Mouse (Mus musculus): ENCODE results near the gene Ccdc170. TPM values are rescaled to one million over a fixed set of nuclear protein-coding genes. Genes with fewer than 3 reads are reported as not detected.

The Ccdc170 gene
- polyA plus RNA-seq, 1 experiment from 2014 or later = not detected

GRCm38 (mm10) chr10:4475431-4475830 is 6.9 kb upstream of the Ccdc170 start:
- Histone ChIP-seq H3K27ac (ENCODE audit: low read depth, low read length) (no peak overlapping the region), H3K4me2 (ENCODE audit: low read depth, low read length, severe bottlenecking) (no peak overlapping the region), H3K4me3 (ENCODE audit: low read depth, low read length) (no peak overlapping the region), H3K4me1 (replicated peaks; ENCODE audit: control insufficient read depth, insufficient read depth, low read length) (no peaks in the 10 kb centered on the region), H3K27me3 (ENCODE audit: control insufficient read depth, insufficient read depth, low read length) (no peaks in the 10 kb centered on the region), H3K9ac (ENCODE audit: low read length) (no peak overlapping the region), H3K36me3 (ENCODE audit: control insufficient read depth, insufficient read depth, low read length) (no peaks in the 10 kb centered on the region), H3K9me3 (ENCODE audit: control insufficient read depth, low read length) (no peaks in the 10 kb centered on the region)
- no peak for ATAC-seq (replicated peaks; ENCODE audit: low FRiP score)
- 95% methylated on average over 3 of the region's 3 CpGs for WGBS
- DNase-seq (ENCODE audit: low spot score) = no peak

- 93% methylated on average over 5 of the region's 5 CpGs for WGBS
- no peaks in the 10 kb centered on the region for H3K4me1 ChIP-seq (replicated peaks; ENCODE audit: control insufficient read depth, insufficient read depth, low read length)
- H3K9ac ChIP-seq (ENCODE audit: low read length) = no peak overlapping the region
- no peak overlapping the region for H3K4me3 ChIP-seq (ENCODE audit: low read depth, low read length)
- ATAC-seq (replicated peaks; ENCODE audit: low FRiP score) (no peak), DNase-seq (ENCODE audit: low spot score) (no peak)
- no peaks in the 10 kb centered on the region for H3K27me3 ChIP-seq (ENCODE audit: control insufficient read depth, insufficient read depth, low read length)
- no peaks in the 10 kb centered on the region for H3K36me3 ChIP-seq (ENCODE audit: control insufficient read depth, insufficient read depth, low read length)
- H3K9me3 ChIP-seq (ENCODE audit: control insufficient read depth, low read length) = no peaks in the 10 kb centered on the region
- no peak overlapping the region for H3K27ac ChIP-seq (ENCODE audit: low read depth, low read length)
- no peak overlapping the region for H3K4me2 ChIP-seq (ENCODE audit: low read depth, low read length, severe bottlenecking)
These were observed 5.7 kb upstream of the Ccdc170 start for GRCm38 (mm10) chr10:4476604-4477003.

- no peaks in the 10 kb centered on the region for H3K36me3 ChIP-seq (ENCODE audit: control insufficient read depth, insufficient read depth, low read length)
- 84% methylated on average over 3 of the region's 3 CpGs for WGBS
- no peak overlapping the region for H3K4me3 ChIP-seq (ENCODE audit: low read depth, low read length)
- no peak for DNase-seq (ENCODE audit: low spot score)
- no peak overlapping the region for H3K9ac ChIP-seq (ENCODE audit: low read length)
- H3K4me2 ChIP-seq (ENCODE audit: low read depth, low read length, severe bottlenecking) = no peak overlapping the region
- H3K4me1 ChIP-seq (replicated peaks; ENCODE audit: control insufficient read depth, insufficient read depth, low read length) = no peaks in the 10 kb centered on the region
- H3K27ac ChIP-seq (ENCODE audit: low read depth, low read length) = no peak overlapping the region
- no peaks in the 10 kb centered on the region for H3K27me3 ChIP-seq (ENCODE audit: control insufficient read depth, insufficient read depth, low read length)
- no peak for ATAC-seq (replicated peaks; ENCODE audit: low FRiP score)
- no peaks in the 10 kb centered on the region for H3K9me3 ChIP-seq (ENCODE audit: control insufficient read depth, low read length)
These were observed 1.4 kb upstream of the Ccdc170 start for GRCm38 (mm10) chr10:4480929-4481328.

GRCm38 (mm10) chr10:4481695-4482094 is 607 bp upstream of the Ccdc170 start:
- WGBS = 84% methylated on average over 8 of the region's 8 CpGs
- no peak for ATAC-seq (replicated peaks; ENCODE audit: low FRiP score)
- no peak overlapping the region for H3K4me2 ChIP-seq (ENCODE audit: low read depth, low read length, severe bottlenecking)

GRCm38 (mm10) chr10:4483848-4484247 is 1.5 kb downstream of the Ccdc170 start:
- Histone ChIP-seq H3K9ac (ENCODE audit: low read length) (no peak overlapping the region), H3K4me3 (ENCODE audit: low read depth, low read length) (no peak overlapping the region), H3K27ac (ENCODE audit: low read depth, low read length) (no peak overlapping the region), H3K4me2 (ENCODE audit: low read depth, low read length, severe bottlenecking) (no peak overlapping the region), H3K4me1 (replicated peaks; ENCODE audit: control insufficient read depth, insufficient read depth, low read length) (no peaks in the 10 kb centered on the region), H3K27me3 (ENCODE audit: control insufficient read depth, insufficient read depth, low read length) (no peaks in the 10 kb centered on the region), H3K36me3 (ENCODE audit: control insufficient read depth, insufficient read depth, low read length) (no peaks in the 10 kb centered on the region), H3K9me3 (ENCODE audit: control insufficient read depth, low read length) (no peaks in the 10 kb centered on the region)
- DNase-seq (ENCODE audit: low spot score) = no peak
- 55% methylated on average over 1 of the region's 1 CpGs for WGBS
- no peak for ATAC-seq (replicated peaks; ENCODE audit: low FRiP score)

More at GRCm38 (mm10) chr10:4481695-4482094, 607 bp upstream of the Ccdc170 start:
- no peaks in the 10 kb centered on the region for H3K4me1 ChIP-seq (replicated peaks; ENCODE audit: control insufficient read depth, insufficient read depth, low read length)
- H3K27me3 ChIP-seq (ENCODE audit: control insufficient read depth, insufficient read depth, low read length) = no peaks in the 10 kb centered on the region
- no peak for DNase-seq (ENCODE audit: low spot score)
- no peaks in the 10 kb centered on the region for H3K36me3 ChIP-seq (ENCODE audit: control insufficient read depth, insufficient read depth, low read length)
- no peak overlapping the region for H3K4me3 ChIP-seq (ENCODE audit: low read depth, low read length)
- no peaks in the 10 kb centered on the region for H3K9me3 ChIP-seq (ENCODE audit: control insufficient read depth, low read length)
- no peak overlapping the region for H3K27ac ChIP-seq (ENCODE audit: low read depth, low read length)
- no peak overlapping the region for H3K9ac ChIP-seq (ENCODE audit: low read length)

GRCm38 (mm10) chr10:4484986-4485385 is 2.7 kb downstream of the Ccdc170 start:
- H3K9ac ChIP-seq (ENCODE audit: low read length) = no peak overlapping the region
- 88% methylated on average over 9 of the region's 9 CpGs for whole genome bisulfite sequencing
- H3K4me3 ChIP-seq (ENCODE audit: low read depth, low read length) = no peak overlapping the region
- H3K36me3 ChIP-seq (ENCODE audit: control insufficient read depth, insufficient read depth, low read length) = no peaks in the 10 kb centered on the region
- H3K27me3 ChIP-seq (ENCODE audit: control insufficient read depth, insufficient read depth, low read length) = no peaks in the 10 kb centered on the region
- H3K4me2 ChIP-seq (ENCODE audit: low read depth, low read length, severe bottlenecking) = no peak overlapping the region
- H3K4me1 ChIP-seq (replicated peaks; ENCODE audit: control insufficient read depth, insufficient read depth, low read length) = no peaks in the 10 kb centered on the region
- ATAC-seq (replicated peaks; ENCODE audit: low FRiP score) = no peak
- no peaks in the 10 kb centered on the region for H3K9me3 ChIP-seq (ENCODE audit: control insufficient read depth, low read length)
- DNase-seq (ENCODE audit: low spot score) = no peak
- no peak overlapping the region for H3K27ac ChIP-seq (ENCODE audit: low read depth, low read length)

GRCm38 (mm10) chr10:4489865-4490264 is 7.6 kb downstream of the Ccdc170 start:
- H3K27me3 ChIP-seq (ENCODE audit: control insufficient read depth, insufficient read depth, low read length) = no peaks in the 10 kb centered on the region
- WGBS = 75% methylated on average over 5 of the region's 5 CpGs
- no peak for DNase-seq (ENCODE audit: low spot score)
- H3K4me1 ChIP-seq (replicated peaks; ENCODE audit: control insufficient read depth, insufficient read depth, low read length) = no peaks in the 10 kb centered on the region
- no peaks in the 10 kb centered on the region for H3K9me3 ChIP-seq (ENCODE audit: control insufficient read depth, low read length)
- no peak overlapping the region for H3K4me2 ChIP-seq (ENCODE audit: low read depth, low read length, severe bottlenecking)
- H3K9ac ChIP-seq (ENCODE audit: low read length) = no peak overlapping the region
- H3K36me3 ChIP-seq (ENCODE audit: control insufficient read depth, insufficient read depth, low read length) = no peaks in the 10 kb centered on the region
- no peak for ATAC-seq (replicated peaks; ENCODE audit: low FRiP score)
- no peak overlapping the region for H3K27ac ChIP-seq (ENCODE audit: low read depth, low read length)
- H3K4me3 ChIP-seq (ENCODE audit: low read depth, low read length) = no peak overlapping the region

GRCm38 (mm10) chr10:4491281-4491680 is 9.0 kb downstream of the Ccdc170 start:
- Histone ChIP-seq H3K4me1 (replicated peaks; ENCODE audit: control insufficient read depth, insufficient read depth, low read length) (no peaks in the 10 kb centered on the region), H3K4me2 (ENCODE audit: low read depth, low read length, severe bottlenecking) (no peak overlapping the region), H3K9me3 (ENCODE audit: control insufficient read depth, low read length) (no peaks in the 10 kb centered on the region), H3K9ac (ENCODE audit: low read length) (no peak overlapping the region), H3K27ac (ENCODE audit: low read depth, low read length) (no peak overlapping the region), H3K4me3 (ENCODE audit: low read depth, low read length) (no peak overlapping the region), H3K27me3 (ENCODE audit: control insufficient read depth, insufficient read depth, low read length) (no peaks in the 10 kb centered on the region), H3K36me3 (ENCODE audit: control insufficient read depth, insufficient read depth, low read length) (no peaks in the 10 kb centered on the region)
- WGBS = 44% methylated on average over 2 of the region's 3 CpGs
- DNase-seq (ENCODE audit: low spot score) (no peak), ATAC-seq (replicated peaks; ENCODE audit: low FRiP score) (no peak)

GRCm38 (mm10) chr10:4492045-4492444 is 9.7 kb downstream of the Ccdc170 start:
- no peaks in the 10 kb centered on the region for H3K9me3 ChIP-seq (ENCODE audit: control insufficient read depth, low read length)
- WGBS = 42% methylated on average over 1 of the region's 1 CpGs
- H3K9ac ChIP-seq (ENCODE audit: low read length) = no peak overlapping the region
- no peak overlapping the region for H3K4me2 ChIP-seq (ENCODE audit: low read depth, low read length, severe bottlenecking)
- DNase-seq (ENCODE audit: low spot score) = no peak
- no peaks in the 10 kb centered on the region for H3K36me3 ChIP-seq (ENCODE audit: control insufficient read depth, insufficient read depth, low read length)
- no peak overlapping the region for H3K4me3 ChIP-seq (ENCODE audit: low read depth, low read length)
- no peak overlapping the region for H3K27ac ChIP-seq (ENCODE audit: low read depth, low read length)
- no peaks in the 10 kb centered on the region for H3K27me3 ChIP-seq (ENCODE audit: control insufficient read depth, insufficient read depth, low read length)
- no peaks in the 10 kb centered on the region for H3K4me1 ChIP-seq (replicated peaks; ENCODE audit: control insufficient read depth, insufficient read depth, low read length)
- no peak for ATAC-seq (replicated peaks; ENCODE audit: low FRiP score)
